Mouse (Mus musculus) erythroblast, embryonic 14.5 days (primary cell): Measurements from ENCODE around the gene Gkn1.

Experiments
- GATA1 ChIP-seq: IDR thresholded peaks from 2 replicates; pipeline ENCODE4 v1.6.1; 2012; ENCODE audit warnings: low read length, inconsistent platforms, mixed read lengths
- TAL1 ChIP-seq: IDR thresholded peaks from 3 replicates; pipeline ENCODE4 v1.6.1; 2012; ENCODE audit warnings: low read length, inconsistent platforms, mixed read lengths

- TF ChIP-seq GATA1 (no peak), TAL1 (no peak)
These were observed 38.1 kb upstream of the Gkn1 start, which contains the start of gene Gkn3 for GRCm38 (mm10) chr6:87388877-87389276.
